Mouse (Mus musculus): Measurements from ENCODE around the gene Rgs9. TPM values are rescaled to one million over a fixed set of nuclear protein-coding genes. Genes with fewer than 3 reads are reported as not detected.

The Rgs9 gene
- polyA plus RNA-seq, 1 experiment from 2014 or later, result 4.7 TPM

- WGBS, result 92% methylated on average over 1 of the region's 1 CpGs
- no peaks in the 10 kb centered on the region for H3K27me3 ChIP-seq (replicated peaks; ENCODE audit: control insufficient read depth, insufficient read depth, low read length)
- peaks cover 5% of the 10 kb centered on the region; the same call in 1 of the 2 replicates for H3K9me3 ChIP-seq (ENCODE audit: control insufficient read depth, low read length)
- H3K4me1 ChIP-seq (replicated peaks; ENCODE audit: control insufficient read depth, insufficient read depth, low read length), result no peaks in the 10 kb centered on the region
- no peak for ATAC-seq (replicated peaks; ENCODE audit: low FRiP score, low TSS enrichment, low read depth)
- no peak overlapping the region for H3K27ac ChIP-seq (ENCODE audit: low read depth)
- H3K4me2 ChIP-seq (ENCODE audit: low read length), result no peak overlapping the region
- H3K9ac ChIP-seq (ENCODE audit: low read length), result no peak overlapping the region
- no peak for DNase-seq (ENCODE audit: low spot score)
- H3K4me3 ChIP-seq (ENCODE audit: low read depth, low read length), result no peak overlapping the region
- no peaks in the 10 kb centered on the region for H3K36me3 ChIP-seq (ENCODE audit: control insufficient read depth, insufficient read depth, low read length)
Observed at GRCm38 (mm10) chr11:109284811-109285210, 13.1 kb downstream of the Rgs9 start.

GRCm38 (mm10) chr11:109278186-109278585 lies 19.7 kb downstream of the Rgs9 start:
- H3K36me3 ChIP-seq (ENCODE audit: control insufficient read depth, insufficient read depth, low read length), result no peaks in the 10 kb centered on the region
- peaks cover 5% of the 10 kb centered on the region; the same call in 1 of the 2 replicates for H3K9me3 ChIP-seq (ENCODE audit: control insufficient read depth, low read length)
- 60% methylated on average over 7 of the region's 7 CpGs for WGBS
- no peaks in the 10 kb centered on the region for H3K4me1 ChIP-seq (replicated peaks; ENCODE audit: control insufficient read depth, insufficient read depth, low read length)
- H3K27me3 ChIP-seq (replicated peaks; ENCODE audit: control insufficient read depth, insufficient read depth, low read length), result no peaks in the 10 kb centered on the region
- ATAC-seq (replicated peaks; ENCODE audit: low FRiP score, low TSS enrichment, low read depth) (no peak), DNase-seq (ENCODE audit: low spot score) (no peak)
- H3K4me2 ChIP-seq (ENCODE audit: low read length), result no peak overlapping the region
- H3K9ac ChIP-seq (ENCODE audit: low read length), result no peak overlapping the region
- no peak overlapping the region for H3K27ac ChIP-seq (ENCODE audit: low read depth)
- H3K4me3 ChIP-seq (ENCODE audit: low read depth, low read length), result no peak overlapping the region

GRCm38 (mm10) chr11:109271399-109271798 lies 26.5 kb downstream of the Rgs9 start:
- H3K36me3 ChIP-seq (ENCODE audit: control insufficient read depth, insufficient read depth, low read length), result no peaks in the 10 kb centered on the region
- no peak for DNase-seq (ENCODE audit: low spot score)
- no peak overlapping the region for H3K4me2 ChIP-seq (ENCODE audit: low read length)
- H3K9me3 ChIP-seq (ENCODE audit: control insufficient read depth, low read length), result no peaks in the 10 kb centered on the region
- 93% methylated on average over 9 of the region's 9 CpGs for WGBS
- peaks cover 5% of the 10 kb centered on the region; the same call in 1 of the 2 replicates for H3K4me1 ChIP-seq (replicated peaks; ENCODE audit: control insufficient read depth, insufficient read depth, low read length)
- no peak for ATAC-seq (replicated peaks; ENCODE audit: low FRiP score, low TSS enrichment, low read depth)
- H3K27ac ChIP-seq (ENCODE audit: low read depth), result no peak overlapping the region
- no peak overlapping the region for H3K9ac ChIP-seq (ENCODE audit: low read length)
- H3K4me3 ChIP-seq (ENCODE audit: low read depth, low read length), result no peak overlapping the region
- H3K27me3 ChIP-seq (replicated peaks; ENCODE audit: control insufficient read depth, insufficient read depth, low read length), result no peaks in the 10 kb centered on the region

- no peak overlapping the region for H3K4me3 ChIP-seq (ENCODE audit: low read depth, low read length)
- WGBS, result 42% methylated on average over 8 of the region's 8 CpGs
- no peaks in the 10 kb centered on the region for H3K36me3 ChIP-seq (ENCODE audit: control insufficient read depth, insufficient read depth, low read length)
- peaks cover 5% of the 10 kb centered on the region; the same call in 1 of the 2 replicates for H3K4me1 ChIP-seq (replicated peaks; ENCODE audit: control insufficient read depth, insufficient read depth, low read length)
- H3K9me3 ChIP-seq (ENCODE audit: control insufficient read depth, low read length), result no peaks in the 10 kb centered on the region
- H3K4me2 ChIP-seq (ENCODE audit: low read length), result no peak overlapping the region
- no peak overlapping the region for H3K9ac ChIP-seq (ENCODE audit: low read length)
- no peaks in the 10 kb centered on the region for H3K27me3 ChIP-seq (replicated peaks; ENCODE audit: control insufficient read depth, insufficient read depth, low read length)
- DNase-seq (ENCODE audit: low spot score) (no peak), ATAC-seq (replicated peaks; ENCODE audit: low FRiP score, low TSS enrichment, low read depth) (no peak)
- H3K27ac ChIP-seq (ENCODE audit: low read depth), result peak overlapping the region; percentile 11; the same call in 1 of the 2 replicates
Observed at GRCm38 (mm10) chr11:109270366-109270765, 27.6 kb downstream of the Rgs9 start.

GRCm38 (mm10) chr11:109269662-109270341 lies 28.1 kb downstream of the Rgs9 start:
- H3K4me1 ChIP-seq (replicated peaks; ENCODE audit: control insufficient read depth, insufficient read depth, low read length), result peaks cover 5% of the 10 kb centered on the region; the same call in 1 of the 2 replicates
- H3K27ac ChIP-seq (ENCODE audit: low read depth), result no peak overlapping the region
- H3K4me2 ChIP-seq (ENCODE audit: low read length), result no peak overlapping the region
- ATAC-seq (replicated peaks; ENCODE audit: low FRiP score, low TSS enrichment, low read depth) (no peak), DNase-seq (ENCODE audit: low spot score) (no peak)
- no peak overlapping the region for H3K4me3 ChIP-seq (ENCODE audit: low read depth, low read length)
- H3K9ac ChIP-seq (ENCODE audit: low read length), result no peak overlapping the region
- 49% methylated on average over 16 of the region's 16 CpGs for WGBS
- H3K36me3 ChIP-seq (ENCODE audit: control insufficient read depth, insufficient read depth, low read length), result no peaks in the 10 kb centered on the region
- no peaks in the 10 kb centered on the region for H3K27me3 ChIP-seq (replicated peaks; ENCODE audit: control insufficient read depth, insufficient read depth, low read length)
- H3K9me3 ChIP-seq (ENCODE audit: control insufficient read depth, low read length), result no peaks in the 10 kb centered on the region

GRCm38 (mm10) chr11:109269283-109269661 lies 28.7 kb downstream of the Rgs9 start:
- Histone ChIP-seq H3K4me2 (ENCODE audit: low read length) (no peak overlapping the region), H3K9me3 (ENCODE audit: control insufficient read depth, low read length) (no peaks in the 10 kb centered on the region), H3K4me3 (ENCODE audit: low read depth, low read length) (no peak overlapping the region), H3K27ac (ENCODE audit: low read depth) (no peak overlapping the region), H3K27me3 (replicated peaks; ENCODE audit: control insufficient read depth, insufficient read depth, low read length) (no peaks in the 10 kb centered on the region), H3K9ac (ENCODE audit: low read length) (no peak overlapping the region), H3K4me1 (replicated peaks; ENCODE audit: control insufficient read depth, insufficient read depth, low read length) (peaks cover 5% of the 10 kb centered on the region; the same call in 1 of the 2 replicates), H3K36me3 (ENCODE audit: control insufficient read depth, insufficient read depth, low read length) (no peaks in the 10 kb centered on the region)
- WGBS, result 76% methylated on average over 5 of the region's 5 CpGs
- DNase-seq (ENCODE audit: low spot score) (no peak), ATAC-seq (replicated peaks; ENCODE audit: low FRiP score, low TSS enrichment, low read depth) (no peak)

GRCm38 (mm10) chr11:109266161-109266910 lies 31.6 kb downstream of the Rgs9 start:
- 62% methylated on average over 12 of the region's 12 CpGs for WGBS
- no peaks in the 10 kb centered on the region for H3K27me3 ChIP-seq (replicated peaks; ENCODE audit: control insufficient read depth, insufficient read depth, low read length)
- no peak for DNase-seq (ENCODE audit: low spot score)
- H3K4me1 ChIP-seq (replicated peaks; ENCODE audit: control insufficient read depth, insufficient read depth, low read length), result peaks cover 5% of the 10 kb centered on the region; the same call in 1 of the 2 replicates
- no peak overlapping the region for H3K9ac ChIP-seq (ENCODE audit: low read length)
- H3K4me3 ChIP-seq (ENCODE audit: low read depth, low read length), result no peak overlapping the region
- no peaks in the 10 kb centered on the region for H3K36me3 ChIP-seq (ENCODE audit: control insufficient read depth, insufficient read depth, low read length)
- ATAC-seq (replicated peaks; ENCODE audit: low FRiP score, low TSS enrichment, low read depth), result no peak
- no peaks in the 10 kb centered on the region for H3K9me3 ChIP-seq (ENCODE audit: control insufficient read depth, low read length)
- H3K4me2 ChIP-seq (ENCODE audit: low read length), result no peak overlapping the region
- no peak overlapping the region for H3K27ac ChIP-seq (ENCODE audit: low read depth)

- Histone ChIP-seq H3K4me1 (replicated peaks; ENCODE audit: control insufficient read depth, insufficient read depth, low read length) (no peaks in the 10 kb centered on the region; the same call in 1 of the 2 replicates), H3K4me2 (ENCODE audit: low read length) (no peak overlapping the region), H3K27ac (ENCODE audit: low read depth) (no peak overlapping the region), H3K27me3 (replicated peaks; ENCODE audit: control insufficient read depth, insufficient read depth, low read length) (no peaks in the 10 kb centered on the region), H3K9ac (ENCODE audit: low read length) (no peak overlapping the region), H3K4me3 (ENCODE audit: low read depth, low read length) (no peak overlapping the region), H3K9me3 (ENCODE audit: control insufficient read depth, low read length) (no peaks in the 10 kb centered on the region), H3K36me3 (ENCODE audit: control insufficient read depth, insufficient read depth, low read length) (no peaks in the 10 kb centered on the region)
- DNase-seq (ENCODE audit: low spot score) (no peak), ATAC-seq (replicated peaks; ENCODE audit: low FRiP score, low TSS enrichment, low read depth) (no peak)
- WGBS, result 70% methylated on average over 11 of the region's 11 CpGs
Observed at GRCm38 (mm10) chr11:109264159-109264768, 33.7 kb downstream of the Rgs9 start.

All from intestine, embryonic 14.5 days (tissue).